Mouse (Mus musculus) cortical plate, adult 2 months (tissue): ENCODE results near the gene Slc39a1.

Experiments
- CTCF ChIP-seq: fragments of 200-500 bp; IDR thresholded peaks from 2 replicates; pipeline ENCODE4 v1.5.1; 2011; ENCODE audit warnings: mild to moderate bottlenecking, control low read depth, low read length; ENCODE audit not compliant: insufficient read depth; ENCODE audit errors: extremely low read depth
- POLR2A ChIP-seq: fragments of 200-500 bp; IDR thresholded peaks from 2 replicates; pipeline ENCODE4 v1.6.1; 2011; ENCODE audit warnings: mild to moderate bottlenecking, low read length, control low read depth; ENCODE audit not compliant: insufficient read depth; ENCODE audit errors: extremely low read depth

GRCm38 (mm10) chr3:90211475-90212398 lies 36.2 kb upstream of the Slc39a1 start:
- TF ChIP-seq CTCF: no peak
- no peak for TF ChIP-seq POLR2A
